Mouse (Mus musculus) heart, adult 2 months (tissue): Measurements from ENCODE around the gene Gpr27. TPM values are rescaled to one million over a fixed set of nuclear protein-coding genes. Genes with fewer than 3 reads are reported as not detected.

Experiments used
- DNase-seq, 2 experiments: peaks; one replicate each; pipeline ENCODE4 v3.0.0; 2021
- H3K27ac ChIP-seq: fragments of 200-600 bp; 2 replicates; pipeline ENCODE4 v1.8.1; 2022
- H3K27me3 ChIP-seq: fragments of 200-500 bp; 2 replicates; pipeline ENCODE4 v1.6.1; 2012; ENCODE audit warnings: mild to moderate bottlenecking, low read length, inconsistent platforms, mixed read lengths; ENCODE audit not compliant: control insufficient read depth, insufficient read depth
- H3K36me3 ChIP-seq: fragments of 200-500 bp; 2 replicates; pipeline ENCODE4 v1.6.1; 2012; ENCODE audit warnings: low read length, inconsistent platforms; ENCODE audit not compliant: control insufficient read depth, insufficient read depth
- H3K4me1 ChIP-seq: fragments of 200-500 bp; 2 replicates; pipeline ENCODE4 v1.6.1; 2011; ENCODE audit warnings: low read length; ENCODE audit not compliant: control insufficient read depth, insufficient read depth
- H3K4me3 ChIP-seq: fragments of 200-600 bp; 2 replicates; pipeline ENCODE4 v1.8.1; 2022
- H3K79me2 ChIP-seq: fragments of 200-500 bp; replicated peaks from 2 replicates; pipeline ENCODE4 v1.6.1; 2012; ENCODE audit warnings: mild to moderate bottlenecking, inconsistent platforms, low read length, moderate library complexity, mixed read lengths; ENCODE audit not compliant: control insufficient read depth, insufficient read depth
- H3K9ac ChIP-seq: fragments of 200-500 bp; 2 replicates; pipeline ENCODE4 v1.6.1; 2012; ENCODE audit warnings: low read depth, mild to moderate bottlenecking, control low read depth, inconsistent platforms, low read length, mixed read lengths
- CTCF ChIP-seq: fragments of 200-600 bp; IDR thresholded peaks from 2 replicates; pipeline ENCODE4 v1.8.1; 2022; ENCODE audit warnings: antibody characterized with exemption, mild to moderate bottlenecking, moderate library complexity
- EP300 ChIP-seq: fragments of 200-500 bp; IDR thresholded peaks from 2 replicates; pipeline ENCODE4 v1.6.1; 2011; ENCODE audit warnings: low read depth, low read length, control low read depth; ENCODE audit not compliant: insufficient read depth
- POLR2A ChIP-seq: fragments of 200-500 bp; IDR thresholded peaks from 2 replicates; pipeline ENCODE4 v1.6.1; 2011; ENCODE audit warnings: mild to moderate bottlenecking, low read depth, low read length, control low read depth; ENCODE audit not compliant: insufficient read depth
- WGBS: fragments of 180-500 bp; shearing (Covaris S2); methylation state at CpG from one replicate; pipeline ENCODE4 v1.1.7; 2018; 5-methylcytosine and 5-hydroxymethylcytosine counted together
- intact Hi-C: fragments of 180-260 bp; cut with DNase I; formaldehyde crosslinking; loops from one replicate; pipeline ENCODE4 v1.15.1; 2025
- polyA plus RNA-seq: library from polyadenylated mRNA; depleted of rRNA; stranded (reverse); fragments of >200 nt; gene quantifications from 2 replicates; pipeline ENCODE4 v1.2.3, GENCODE M21; 2012
- total RNA-seq, 2 experiments: library from RNA; stranded (reverse); gene quantifications; 2 replicates each; pipeline ENCODE4 v1.2.3; 2021

The Gpr27 gene
- total and polyA plus RNA-seq, 3 experiments, result 5.7 to 6.8 (median 6.3) TPM

- Histone ChIP-seq H3K27me3 (no peaks in the 10 kb centered on the region), H3K4me3 (no peak overlapping the region), H3K27ac (no peak overlapping the region), H3K79me2 (peaks cover 4% of the 10 kb centered on the region), H3K4me1 (peaks cover 4% of the 10 kb centered on the region), H3K36me3 (no peaks in the 10 kb centered on the region), H3K9ac (no peak overlapping the region)
- TF ChIP-seq CTCF (no peak), POLR2A (no peak), EP300 (no peak)
- 80% methylated on average over 8 of the region's 8 CpGs for WGBS
- intact Hi-C loops, result no loop called here
- DNase-seq, result no peak
These were observed 29.2 kb upstream of the Gpr27 start for GRCm38 (mm10) chr6:99663232-99663631.

DNA sequence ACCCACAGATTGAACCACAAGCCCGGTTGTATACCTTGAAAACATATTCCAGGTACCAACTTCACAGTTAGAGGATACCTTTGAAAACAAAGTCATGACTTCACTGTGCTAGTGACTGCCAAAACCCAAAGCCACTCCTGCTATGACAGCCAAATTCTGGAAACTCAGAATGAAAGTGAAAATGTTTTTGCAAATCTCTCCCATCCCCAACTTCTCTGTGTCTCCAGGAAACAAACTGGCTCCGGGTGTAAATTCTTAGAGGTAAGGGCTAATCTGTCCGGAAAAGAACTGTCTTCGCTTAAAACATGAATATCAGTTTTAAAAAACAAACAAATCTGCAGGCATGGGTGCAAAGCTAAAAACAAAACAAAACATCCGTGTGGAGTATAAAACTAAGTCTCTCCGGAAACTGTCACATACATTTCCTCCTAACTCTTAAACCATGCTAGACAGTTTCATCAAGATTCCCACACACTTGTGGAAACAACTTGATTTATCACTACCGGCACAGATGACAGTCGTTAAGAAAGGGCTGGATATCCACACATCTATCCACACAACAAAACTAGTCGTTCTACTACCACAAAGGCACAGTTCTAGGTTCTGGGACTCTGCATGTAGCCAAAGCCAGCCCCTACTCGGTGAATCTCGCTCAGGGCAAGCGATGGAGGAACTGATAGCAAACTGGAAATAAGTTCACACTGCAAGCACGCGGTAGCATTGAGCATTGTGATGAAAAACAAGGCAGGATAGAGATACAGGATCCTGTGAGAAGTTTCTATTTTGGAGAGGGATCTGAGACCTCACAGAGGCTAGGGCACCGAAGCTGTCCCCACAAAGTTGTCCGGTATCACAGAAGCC is 26.8 kb upstream of the Gpr27 start:
- TF ChIP-seq CTCF (no peak), EP300 (no peak), POLR2A (no peak)
- H3K4me3 ChIP-seq, result peak overlapping the region; percentile 89
- H3K27me3 ChIP-seq, result no peaks in the 10 kb centered on the region
- H3K27ac ChIP-seq, result peak overlapping the region; percentile 90
- intact Hi-C loops, result no loop called here
- 10% methylated on average over 16 of the region's 16 CpGs for WGBS
- no peaks in the 10 kb centered on the region for H3K36me3 ChIP-seq
- peaks cover 4% of the 10 kb centered on the region for H3K4me1 ChIP-seq
- peak overlapping the region; percentile 94 for H3K9ac ChIP-seq
- peaks cover 2% of the 10 kb centered on the region for H3K79me2 ChIP-seq
- DNase-seq, result no peak

GRCm38 (mm10) chr6:99666318-99667171 is 25.9 kb upstream of the Gpr27 start, which contains the start of the genes Eif4e3 and Gm20696:
Gene Eif4e3 (minus strand): TSS chr6:99666771.
Gene Gm20696 (minus strand): TSS chr6:99666797.
- peak within 1 kb of the TSS; percentile 94 for H3K9ac ChIP-seq
- peak within 1 kb of the TSS; percentile 90 for H3K27ac ChIP-seq
- H3K36me3 ChIP-seq, result no peaks in the 10 kb centered on the region
- H3K4me1 ChIP-seq, result peaks cover 4% of the 10 kb centered on the region
- intact Hi-C loops, result no loop called here
- TF ChIP-seq CTCF (no peak), POLR2A (peak; percentile 38; the same call in 1 of the 2 replicates), EP300 (0 out of 2 replicates have a peak, but pooled peaks have one; percentile 32)
- peak; percentile 81 to 82 for DNase-seq
- no peaks in the 10 kb centered on the region for H3K27me3 ChIP-seq
- peaks cover 2% of the 10 kb centered on the region for H3K79me2 ChIP-seq
- peak within 1 kb of the TSS; percentile 89 for H3K4me3 ChIP-seq
- WGBS, result under 1% methylated on average over 69 of the region's 75 CpGs

DNA sequence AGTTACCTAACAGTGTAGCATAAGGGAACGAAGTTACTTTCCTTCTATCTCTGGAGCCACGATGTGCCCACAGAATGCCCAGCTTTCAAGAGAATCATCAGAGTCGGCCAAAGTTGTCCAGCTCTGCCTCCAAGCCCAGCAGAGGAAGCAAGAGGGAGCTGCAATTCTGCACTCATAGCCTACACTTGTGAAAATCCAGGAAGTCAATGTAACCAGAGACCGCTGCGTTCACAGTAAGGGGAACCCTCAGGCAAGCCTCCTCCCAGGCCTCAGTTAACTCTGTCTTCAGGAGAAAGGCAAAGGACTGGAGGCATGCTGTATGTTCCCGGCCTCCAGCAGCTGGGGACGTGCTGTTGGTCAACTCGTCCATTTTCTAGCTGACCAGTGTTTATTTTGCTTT is 25.2 kb upstream of the Gpr27 start:
- intact Hi-C loops, result no loop called here
- Histone ChIP-seq H3K36me3 (no peaks in the 10 kb centered on the region), H3K27me3 (no peaks in the 10 kb centered on the region), H3K27ac (peak overlapping the region; percentile 90), H3K4me1 (peaks cover 4% of the 10 kb centered on the region), H3K4me3 (no peak overlapping the region; the same call in 1 of the 2 replicates), H3K79me2 (peaks cover 2% of the 10 kb centered on the region; the same call in 1 of the 2 replicates), H3K9ac (no peak overlapping the region)
- TF ChIP-seq CTCF (no peak), EP300 (no peak), POLR2A (no peak)
- WGBS, result 59% methylated on average over 8 of the region's 8 CpGs
- no peak for DNase-seq

- H3K79me2 ChIP-seq, result no peaks in the 10 kb centered on the region
- no peak overlapping the region for H3K4me3 ChIP-seq
- no peaks in the 10 kb centered on the region for H3K27me3 ChIP-seq
- intact Hi-C loops, result loop anchor here (5.0 kb wide), 1 partner anchor 113 kb away; no protein-coding TSS in a partner anchor
- no peak overlapping the region for H3K9ac ChIP-seq
- no peak for DNase-seq
- no peak overlapping the region for H3K27ac ChIP-seq
- WGBS, result 62% methylated on average over 5 of the region's 5 CpGs
- H3K4me1 ChIP-seq, result peaks cover 4% of the 10 kb centered on the region
- H3K36me3 ChIP-seq, result no peaks in the 10 kb centered on the region
- TF ChIP-seq CTCF (no peak), EP300 (no peak), POLR2A (no peak)
These were observed 22.8 kb upstream of the Gpr27 start for GRCm38 (mm10) chr6:99669481-99670325.
